Mouse (Mus musculus): ENCODE measurements at regions not wholly inside any gene's neighbourhood (a gene's known extent, or its start where the extent isn't known, plus 50 kb on each side); places are given as distances from the start of the nearest gene placed in this dataset.
"Not testable (repeated sequence)": the region's sequence is repeated elsewhere in the genome, so short reads cannot be mapped to it uniquely, and the experiment has no call there.

GRCm38 (mm10) chr10:118981446-118981845 lies 111.4 kb upstream of the Dyrk2 start:
- DNase-seq (ENCODE audit: low spot score): no peak

DNA sequence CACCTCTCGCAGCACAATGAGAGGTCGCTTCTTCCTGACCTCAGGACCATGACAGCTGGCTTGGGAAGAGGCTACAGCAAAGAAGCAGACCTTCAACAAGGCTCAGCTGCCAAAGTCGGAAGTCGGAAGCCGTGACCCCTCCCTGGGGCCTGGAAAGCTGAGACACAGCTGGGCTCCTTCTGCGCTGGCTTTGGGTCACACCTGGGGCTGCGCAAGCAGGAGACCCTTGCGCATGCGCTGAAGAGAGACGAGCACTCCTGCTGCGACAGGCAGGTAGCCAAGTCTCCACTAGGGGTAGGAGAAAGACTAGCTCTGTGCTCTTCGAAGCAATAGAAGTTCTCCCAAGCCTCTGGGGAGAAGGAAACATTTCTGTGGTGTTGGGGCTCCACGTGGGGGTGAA lies 109.3 kb upstream of the Dyrk2 start:
- peak; percentile 56 for DNase-seq (ENCODE audit: low spot score)

DNA sequence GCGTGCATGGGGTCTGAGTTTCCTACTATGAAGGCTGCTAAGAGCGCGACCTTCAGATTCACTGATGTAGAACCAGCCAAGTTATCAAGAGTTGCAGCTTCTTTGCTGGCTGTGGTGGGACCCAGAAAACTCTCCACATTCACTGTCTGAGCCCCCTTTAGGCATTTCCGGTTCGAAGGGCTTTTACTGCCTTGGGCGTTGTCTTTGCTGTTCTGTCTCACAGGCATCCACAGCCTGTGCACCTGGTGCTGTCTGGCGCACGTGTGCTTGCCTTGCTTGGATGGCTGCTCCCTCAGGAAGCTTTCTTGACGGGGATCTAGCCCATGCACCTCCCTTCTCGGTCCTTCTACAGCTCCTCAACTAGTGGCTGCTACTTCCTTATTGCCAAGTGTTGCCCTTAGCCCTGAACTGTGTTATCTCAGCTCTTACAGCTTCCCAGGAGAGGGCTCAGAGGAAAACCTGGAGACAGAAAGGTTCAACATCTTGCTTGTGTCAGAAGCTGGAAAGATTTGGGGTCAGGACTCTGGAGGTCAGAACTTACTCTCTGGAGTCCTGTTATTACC lies 108.3 kb upstream of the Dyrk2 start:
- DNase-seq (ENCODE audit: low spot score): no peak

GRCm38 (mm10) chr10:118976447-118976846 lies 106.4 kb upstream of the Dyrk2 start:
- no peak for DNase-seq (ENCODE audit: low spot score)

DNA sequence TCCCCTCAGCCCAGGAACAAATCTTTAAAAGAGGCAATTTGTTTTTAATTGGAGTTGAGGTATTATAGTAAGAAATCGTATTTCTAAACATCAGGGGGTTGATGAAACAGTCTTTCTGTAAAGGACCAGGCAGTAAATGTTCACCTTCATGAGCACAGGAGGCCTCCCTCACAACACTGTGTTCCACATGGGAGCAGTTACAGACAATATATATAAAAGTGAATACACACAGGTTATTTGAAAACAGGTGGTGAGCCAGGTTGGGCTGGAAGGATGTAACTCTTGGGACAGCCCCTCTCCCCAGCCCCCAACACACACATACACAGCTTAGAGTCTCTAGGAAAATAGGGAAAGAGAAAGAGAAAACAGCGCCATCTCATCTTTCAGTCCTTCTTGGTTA lies 105.8 kb upstream of the Dyrk2 start:
- no peak for DNase-seq (ENCODE audit: low spot score)

- no peak for DNase-seq (ENCODE audit: low spot score)
Observed at GRCm38 (mm10) chr10:118973324-118973723, 103.3 kb upstream of the Dyrk2 start.

DNA sequence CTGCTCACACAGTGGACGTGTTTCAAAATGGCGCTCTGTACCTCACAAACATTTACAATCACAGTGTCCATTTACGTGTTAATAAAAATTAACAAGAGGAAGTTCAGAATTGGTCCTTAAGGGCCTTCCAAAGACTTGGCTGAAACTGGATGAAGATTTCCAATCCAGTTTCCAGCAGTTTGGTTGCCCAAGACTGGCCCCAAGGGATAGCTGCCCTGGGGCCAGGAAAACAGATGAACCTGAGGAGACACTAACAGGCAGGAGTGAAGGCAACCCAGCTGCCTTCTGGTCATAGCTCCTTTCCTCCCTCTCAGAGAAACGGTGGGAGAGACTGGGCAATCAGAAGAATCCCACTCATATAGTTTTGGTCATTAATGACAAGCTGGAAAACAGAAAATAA lies 102.6 kb upstream of the Dyrk2 start:
- no peak for DNase-seq (ENCODE audit: low spot score)

GRCm38 (mm10) chr10:118970457-118971175 lies 100.6 kb upstream of the Dyrk2 start:
- no peak for DNase-seq (ENCODE audit: low spot score)

- DNase-seq (ENCODE audit: low spot score): peak; percentile 79
Observed at GRCm38 (mm10) chr10:118961713-118962181, 91.7 kb upstream of the Dyrk2 start.

DNA sequence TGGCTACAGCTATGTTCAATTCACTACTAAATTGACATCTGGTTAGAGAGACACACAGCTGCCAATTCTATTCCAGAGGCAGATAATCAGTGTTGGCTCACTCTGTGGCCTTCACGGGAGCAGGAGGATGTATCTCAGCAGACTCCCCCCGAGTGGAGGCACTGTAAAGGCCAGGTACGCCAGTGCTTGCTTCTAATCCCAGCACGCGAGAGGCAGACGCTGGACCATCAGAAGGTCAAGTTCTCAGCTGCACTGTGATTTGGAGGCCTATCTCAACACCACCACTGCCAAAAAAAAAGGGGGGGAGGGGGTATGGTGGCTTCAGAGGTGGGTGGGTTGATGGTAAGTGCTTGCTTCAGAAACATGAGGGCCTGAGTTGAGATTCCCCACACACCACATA lies 90.1 kb upstream of the Dyrk2 start:
- no peak for DNase-seq (ENCODE audit: low spot score)

DNA sequence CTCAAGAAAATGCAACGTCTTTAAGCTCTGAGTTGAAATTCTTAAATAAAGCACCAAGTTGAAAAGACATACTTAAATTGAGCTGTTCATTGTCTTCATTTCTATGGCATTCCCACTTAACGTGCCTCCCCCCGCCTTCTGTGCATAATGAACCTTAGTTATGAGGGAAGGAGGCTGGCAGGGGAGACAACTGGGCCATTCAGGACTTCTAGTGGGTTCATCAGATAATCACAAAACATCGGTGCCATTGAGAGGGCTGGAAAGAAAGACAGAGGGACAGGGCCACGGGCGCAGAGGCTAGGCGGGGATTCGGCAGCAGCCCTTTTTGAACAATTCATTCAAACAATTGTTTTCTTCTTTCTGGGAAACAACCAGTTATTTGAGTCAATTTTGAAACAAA lies 89.6 kb upstream of the Dyrk2 start:
- DNase-seq (ENCODE audit: low spot score): peak; percentile 60

- DNase-seq (ENCODE audit: low spot score): no peak
Observed at GRCm38 (mm10) chr10:118956352-118956751, 86.3 kb upstream of the Dyrk2 start.

DNA sequence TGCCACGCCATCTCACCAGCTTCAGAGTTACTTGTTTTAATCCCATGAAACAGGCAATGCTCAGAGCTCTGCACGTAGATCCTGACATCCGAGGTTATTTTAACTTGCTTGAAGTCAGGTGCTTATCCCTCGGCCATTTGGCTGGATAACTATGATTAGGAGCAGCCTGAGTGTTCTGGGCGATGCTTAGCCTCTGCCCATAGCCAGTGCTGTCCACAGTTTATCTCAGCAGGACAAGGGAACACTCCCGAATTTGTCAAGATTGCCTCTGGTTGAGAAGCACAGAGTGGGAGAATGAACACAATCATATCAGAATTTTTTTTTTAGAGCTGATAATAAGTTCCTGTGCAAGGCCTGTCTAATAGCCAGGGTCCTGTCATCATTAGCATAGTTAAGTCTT lies 83.4 kb upstream of the Dyrk2 start:
- no peak for DNase-seq (ENCODE audit: low spot score)

DNA sequence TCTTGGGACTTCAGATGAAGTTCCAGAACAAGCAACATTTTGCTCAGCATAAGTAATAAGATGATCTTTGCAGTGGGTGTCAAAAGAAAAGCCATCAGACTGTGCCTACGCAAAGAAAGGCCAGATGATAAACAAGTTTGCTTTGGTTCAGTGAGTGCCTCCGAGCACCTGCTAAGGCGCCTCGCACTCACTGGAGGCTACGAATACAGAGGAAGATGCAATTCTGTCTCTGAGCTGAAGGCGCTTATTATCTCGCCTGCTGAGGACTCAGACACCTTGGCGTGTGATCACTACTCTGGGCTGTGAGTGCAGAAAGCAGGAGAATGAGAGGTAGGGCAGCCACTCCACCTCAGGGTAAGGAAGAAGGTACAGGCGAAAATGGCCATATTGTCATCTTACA lies 82.7 kb upstream of the Dyrk2 start:
- DNase-seq (ENCODE audit: low spot score): no peak

- DNase-seq (ENCODE audit: low spot score): no peak
Observed at GRCm38 (mm10) chr10:118947724-118948123, 77.7 kb upstream of the Dyrk2 start.

DNA sequence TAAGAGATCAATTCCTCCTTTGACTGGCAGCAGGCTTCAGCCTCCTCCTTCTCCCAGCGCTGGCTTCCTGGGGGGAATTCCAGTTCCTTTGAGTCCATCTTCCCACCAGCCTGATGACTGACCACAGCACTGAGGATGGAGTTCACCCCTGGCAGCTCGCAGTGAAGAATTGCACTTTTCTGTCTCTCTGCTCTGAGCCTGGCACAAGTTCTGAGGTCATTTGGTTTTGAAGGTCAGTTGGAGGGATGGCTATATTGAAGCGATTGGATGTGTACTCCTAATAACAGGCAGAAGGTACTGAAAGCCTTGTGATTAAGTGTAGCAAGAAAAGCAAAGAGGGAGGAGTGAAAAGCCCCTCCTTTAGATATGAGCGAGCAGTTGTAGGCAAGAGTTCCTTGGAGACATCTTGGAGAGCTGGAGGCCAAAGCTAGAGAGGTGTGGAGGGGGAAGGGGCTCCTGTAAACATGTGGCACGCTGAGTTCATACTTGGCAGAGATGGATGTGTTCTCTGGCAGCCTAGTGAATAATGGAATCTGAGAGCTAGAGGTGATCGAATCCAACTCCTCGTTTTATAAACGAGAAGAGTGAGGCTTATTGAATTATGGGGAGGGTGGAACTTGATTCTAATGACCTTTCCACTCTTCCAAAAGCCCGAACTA lies 77.1 kb upstream of the Dyrk2 start:
- DNase-seq (ENCODE audit: low spot score): no peak

GRCm38 (mm10) chr10:118927316-118927715 lies 57.3 kb upstream of the Dyrk2 start:
- no peak for DNase-seq (ENCODE audit: low spot score)

- no peak for DNase-seq (ENCODE audit: low spot score)
Observed at GRCm38 (mm10) chr10:118923473-118924185, 53.6 kb upstream of the Dyrk2 start.

DNA sequence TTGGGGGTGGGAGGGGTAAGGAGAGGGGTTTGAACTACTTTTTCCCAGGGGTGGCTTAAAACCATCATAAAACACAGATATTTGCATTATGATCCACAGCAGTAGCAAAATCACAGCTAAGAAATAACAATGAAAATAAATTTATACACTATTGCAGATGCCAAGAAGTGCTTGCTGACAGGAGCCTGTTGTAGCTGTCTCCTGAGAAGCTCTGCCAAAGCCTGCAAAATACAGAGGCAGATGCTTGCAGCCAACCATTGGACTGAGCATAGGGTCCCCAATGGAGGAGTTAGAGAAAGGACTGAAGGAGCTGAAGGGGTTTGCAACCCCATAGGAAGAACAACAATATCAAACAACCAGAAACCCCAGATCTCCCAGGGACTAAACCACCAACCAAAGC lies 52.1 kb upstream of the Dyrk2 start:
- not testable (repeated sequence) for DNase-seq (ENCODE audit: low spot score)
